Mouse (Mus musculus) erythroblast, embryonic 14.5 days (primary cell): ENCODE measurements around the gene Clec4n. TPM values are rescaled to one million over a fixed set of nuclear protein-coding genes. Genes with fewer than 3 reads are reported as not detected.
A peak's percentile ranks its signal among the peaks of the same experiment; 100 is the strongest.
"Not testable (repeated sequence)": the region's sequence is repeated elsewhere in the genome, so short reads cannot be mapped to it uniquely, and the experiment has no call there.

Experiments
- H3K27me3 ChIP-seq: 2 replicates; pipeline ENCODE4 v1.6.1; 2012; ENCODE audit warnings: inconsistent platforms; ENCODE audit not compliant: control insufficient read depth
- H3K36me3 ChIP-seq: 2 replicates; pipeline ENCODE4 v1.6.1; 2012; ENCODE audit warnings: mild to moderate bottlenecking, inconsistent platforms; ENCODE audit not compliant: control insufficient read depth
- H3K4me1 ChIP-seq: 2 replicates; pipeline ENCODE4 v1.6.1; 2012; ENCODE audit warnings: inconsistent platforms; ENCODE audit not compliant: control insufficient read depth
- H3K4me3 ChIP-seq: replicated peaks from 2 replicates; pipeline ENCODE3; 2012; ENCODE audit warnings: moderate library complexity, mild to moderate bottlenecking, inconsistent platforms
- H3K9me3 ChIP-seq: 2 replicates; pipeline ENCODE4 v1.6.1; 2012; ENCODE audit warnings: low read length, inconsistent platforms, mixed read lengths; ENCODE audit not compliant: control insufficient read depth
- GATA1 ChIP-seq: IDR thresholded peaks from 2 replicates; pipeline ENCODE4 v1.6.1; 2012; ENCODE audit warnings: low read length, inconsistent platforms, mixed read lengths
- TAL1 ChIP-seq: IDR thresholded peaks from 3 replicates; pipeline ENCODE4 v1.6.1; 2012; ENCODE audit warnings: low read length, inconsistent platforms, mixed read lengths
- polyA plus RNA-seq: library from polyadenylated mRNA; stranded (reverse); fragments of >175 nt; gene quantifications from 2 replicates; pipeline ENCODE4 v1.2.3, GENCODE M21; 2012

Gene Clec4n
- polyA plus RNA-seq, 1 experiment = not detected

- H3K4me1 ChIP-seq = peaks cover 50% of the 10 kb centered on the region
These were observed 59.3 kb downstream of the Clec4n start for GRCm38 (mm10) chr6:123288931-123289330.

GRCm38 (mm10) chr6:123289753-123290152, 60.1 kb downstream of the Clec4n start, which contains the start of gene Clec4e:
Gene Clec4e (minus strand): TSS chr6:123289870.
- peaks cover 57% of the 10 kb centered on the region for H3K4me1 ChIP-seq
- H3K36me3 ChIP-seq = no peaks in the 10 kb centered on the region
- no peaks in the 10 kb centered on the region for H3K27me3 ChIP-seq
- TF ChIP-seq TAL1 (no peak), GATA1 (no peak)
- H3K4me3 ChIP-seq = peak within 1 kb of the TSS; percentile 19
- H3K9me3 ChIP-seq = no peaks in the 10 kb centered on the region

More at GRCm38 (mm10) chr6:123288931-123289330, 59.3 kb downstream of the Clec4n start:
- peak overlapping the region; percentile 19 for H3K4me3 ChIP-seq
- no peaks in the 10 kb centered on the region for H3K27me3 ChIP-seq
- no peaks in the 10 kb centered on the region for H3K36me3 ChIP-seq
- H3K9me3 ChIP-seq = no peaks in the 10 kb centered on the region
- TF ChIP-seq TAL1 (no peak), GATA1 (no peak)

- no peaks in the 10 kb centered on the region for H3K27me3 ChIP-seq
- peak overlapping the region; percentile 50 for H3K4me3 ChIP-seq
- no peaks in the 10 kb centered on the region for H3K36me3 ChIP-seq
- peaks cover 78% of the 10 kb centered on the region for H3K4me1 ChIP-seq
- no peaks in the 10 kb centered on the region for H3K9me3 ChIP-seq
- TF ChIP-seq GATA1 (peak; percentile 76), TAL1 (peak; percentile 88)
These were observed 63.2 kb downstream of the Clec4n start for GRCm38 (mm10) chr6:123292751-123293400.

- peak overlapping the region; percentile 36 for H3K4me3 ChIP-seq
- H3K4me1 ChIP-seq = peaks cover 74% of the 10 kb centered on the region
- H3K27me3 ChIP-seq, H3K36me3 ChIP-seq, H3K9me3 ChIP-seq: not testable (repeated sequence)
These were observed 63.9 kb downstream of the Clec4n start for GRCm38 (mm10) chr6:123293509-123293908.

Other genes with a start within 250 kb of the Clec4n start
- not detected in 2 replicates for gene Clec4a4, start 239.5 kb upstream of the Clec4n start, polyA plus RNA-seq
- not detected in 2 replicates for gene Clec4b1, start 179.9 kb upstream of the Clec4n start, polyA plus RNA-seq
- gene Clec4a2, start 123.4 kb upstream of the Clec4n start, polyA plus RNA-seq = 0.22 TPM in 1 of 2 replicates, not detected in the other
- gene Clec4b2, start 57.0 kb upstream of the Clec4n start, polyA plus RNA-seq = not detected in 2 replicates
- not detected in 2 replicates for gene Clec4d, start 32.3 kb downstream of the Clec4n start, polyA plus RNA-seq
- not detected in 2 replicates for gene Clec4e, start 60.0 kb downstream of the Clec4n start, polyA plus RNA-seq
- gene Vmn2r19, start 78.5 kb downstream of the Clec4n start, polyA plus RNA-seq = not detected in 2 replicates
- gene Vmn2r20, start 188.3 kb downstream of the Clec4n start, polyA plus RNA-seq = 0.01 TPM in 1 of 2 replicates, not detected in the other